Mouse (Mus musculus) right cerebral cortex, postnatal 36 days (tissue): ENCODE results near the gene Atp6v0c.
"Not testable (repeated sequence)": the region's sequence is repeated elsewhere in the genome, so short reads cannot be mapped to it uniquely, and the experiment has no call there.

Experiments used
- DNase-seq, 2 experiments: peaks; one replicate each; pipeline ENCODE4 v3.0.0; 2022; ENCODE audit warnings: low spot score in 2 of 2, mixed read lengths in 1 of 2

The Atp6v0c gene

GRCm38 (mm10) chr17:24157121-24157520 lies 12.4 kb downstream of the Atp6v0c start:
- no peak for DNase-seq

- DNase-seq, result no peak
Observed at GRCm38 (mm10) chr17:24156394-24156793, 13.1 kb downstream of the Atp6v0c start.

GRCm38 (mm10) chr17:24155742-24156141 lies 13.8 kb downstream of the Atp6v0c start:
- DNase-seq, result no peak

- no peak for DNase-seq
Observed at GRCm38 (mm10) chr17:24154463-24154862, 15.0 kb downstream of the Atp6v0c start.

GRCm38 (mm10) chr17:24151890-24152563 lies 17.5 kb downstream of the Atp6v0c start:
- DNase-seq, result peak; percentile 64 to 71

GRCm38 (mm10) chr17:24151382-24151781 lies 18.1 kb downstream of the Atp6v0c start:
- no peak for DNase-seq

GRCm38 (mm10) chr17:24150824-24151223 lies 18.7 kb downstream of the Atp6v0c start, which contains the start of gene Pdpk1:
Pdpk1 (minus strand) TSS chr17:24150924.
- DNase-seq, result no peak

- no peak for DNase-seq
Observed at GRCm38 (mm10) chr17:24149421-24149820, 20.1 kb downstream of the Atp6v0c start.

GRCm38 (mm10) chr17:24142897-24143296 lies 26.6 kb downstream of the Atp6v0c start:
- no peak for DNase-seq

- DNase-seq, result peak; percentile 96 to 97
Observed at GRCm38 (mm10) chr17:24141425-24141920, 28.0 kb downstream of the Atp6v0c start.

- DNase-seq, result no peak
Observed at GRCm38 (mm10) chr17:24140845-24141424, 28.6 kb downstream of the Atp6v0c start.

- DNase-seq, result no peak
Observed at GRCm38 (mm10) chr17:24139968-24140367, 29.5 kb downstream of the Atp6v0c start.

- DNase-seq, result no peak
Observed at GRCm38 (mm10) chr17:24139256-24139655, 30.2 kb downstream of the Atp6v0c start.

- DNase-seq, result no peak
Observed at GRCm38 (mm10) chr17:24137226-24137880, 32.1 kb downstream of the Atp6v0c start.

GRCm38 (mm10) chr17:24134062-24134461 lies 35.4 kb downstream of the Atp6v0c start:
- DNase-seq, result no peak

GRCm38 (mm10) chr17:24132919-24133318 lies 36.6 kb downstream of the Atp6v0c start:
- DNase-seq, result not testable (repeated sequence)

GRCm38 (mm10) chr17:24131570-24131969 lies 37.9 kb downstream of the Atp6v0c start:
- no peak for DNase-seq

- DNase-seq, result not testable (repeated sequence)
Observed at GRCm38 (mm10) chr17:24129246-24129645, 40.3 kb downstream of the Atp6v0c start.

GRCm38 (mm10) chr17:24127592-24127991 lies 41.9 kb downstream of the Atp6v0c start:
- no peak for DNase-seq

GRCm38 (mm10) chr17:24126801-24127200 lies 42.7 kb downstream of the Atp6v0c start:
- DNase-seq, result no peak

GRCm38 (mm10) chr17:24119446-24119845 lies 50.1 kb downstream of the Atp6v0c start:
- no peak for DNase-seq
